Mouse (Mus musculus) Muller cell, postnatal 12 days (primary cell): ENCODE data around the gene Kpna7.
"Not testable (repeated sequence)": the region's sequence is repeated elsewhere in the genome, so short reads cannot be mapped to it uniquely, and the experiment has no call there.

Experiments used
- DNase-seq: peaks from one replicate; pipeline ENCODE4 v3.0.0-alpha.2; 2015; ENCODE audit errors: inconsistent ontology term

Gene Kpna7

DNA sequence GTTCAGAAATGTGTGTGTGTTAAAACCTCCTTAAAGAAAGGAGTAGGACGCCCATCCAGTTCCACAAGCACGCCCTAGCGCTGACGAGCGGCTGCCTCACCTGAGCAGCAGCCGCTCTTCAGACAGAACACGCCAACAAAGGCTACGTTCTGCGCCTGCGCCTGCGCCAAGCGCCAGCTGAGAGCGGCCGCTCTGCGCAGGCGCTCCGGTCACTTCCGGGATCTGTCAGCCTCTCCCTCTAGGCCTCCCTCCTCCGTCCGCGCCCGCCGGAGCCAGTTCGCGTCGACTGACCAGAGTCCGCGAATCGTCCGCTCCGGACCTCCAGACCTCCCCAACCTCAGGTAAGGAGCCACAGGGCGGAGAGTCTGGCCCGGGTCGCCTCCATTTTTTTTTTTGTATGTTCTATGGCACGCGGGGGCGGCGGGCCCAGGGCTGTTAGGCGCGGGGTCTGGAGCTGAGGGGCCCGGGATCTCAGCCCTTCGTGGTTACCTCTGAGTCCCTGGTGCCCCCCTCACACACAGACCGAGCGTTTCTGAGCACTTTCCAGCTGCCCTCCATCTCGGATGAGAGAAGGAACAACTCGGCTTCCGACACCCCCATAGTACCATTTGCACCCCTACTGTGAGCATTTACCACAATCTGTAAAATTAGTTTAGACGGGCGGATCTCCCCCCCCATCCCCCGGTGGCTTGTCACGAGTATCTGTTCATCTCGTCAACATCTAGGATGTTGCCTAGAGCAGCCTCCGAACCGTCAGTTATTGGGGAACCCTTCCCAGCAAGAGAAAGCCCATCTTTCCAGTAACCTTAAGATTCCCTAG is at the start of gene Kpna7, which contains the start of gene Arpc1a:
Kpna7 (minus strand) TSS at position 399 of the 820 bp plus-strand sequence.
Arpc1a (plus strand) TSS at position 199 of the 820 bp plus-strand sequence.
- DNase-seq = peak; percentile 93

GRCm38 (mm10) chr5:145133275-145133674 is 49.4 kb upstream of the Kpna7 start:
- not testable (repeated sequence) for DNase-seq

- DNase-seq = no peak
Measured at GRCm38 (mm10) chr5:145130995-145131394, 47.2 kb upstream of the Kpna7 start.

- DNase-seq = no peak
Measured at GRCm38 (mm10) chr5:145130191-145130590, 46.4 kb upstream of the Kpna7 start.

DNA sequence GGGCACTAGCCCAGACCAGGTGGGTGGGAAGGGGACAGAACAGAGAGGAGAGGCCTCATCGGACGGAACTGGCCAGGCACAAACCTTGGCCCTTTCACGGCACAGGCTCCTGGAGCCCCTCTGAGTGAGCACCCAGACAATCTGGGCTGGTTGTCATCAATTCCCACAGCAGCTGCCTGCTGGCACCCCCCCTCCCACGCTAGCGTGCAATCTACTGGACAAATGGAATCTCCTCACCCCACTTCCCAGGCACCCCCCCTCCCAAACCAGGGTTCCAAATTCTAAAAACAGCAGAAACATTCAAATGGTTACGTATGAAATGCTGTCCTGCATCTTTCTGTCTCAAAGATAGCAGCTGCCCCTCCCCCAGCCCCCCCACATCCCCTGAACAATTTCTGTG is 45.9 kb upstream of the Kpna7 start:
- not testable (repeated sequence) for DNase-seq

GRCm38 (mm10) chr5:145129124-145129523 is 45.3 kb upstream of the Kpna7 start:
- DNase-seq = no peak

DNA sequence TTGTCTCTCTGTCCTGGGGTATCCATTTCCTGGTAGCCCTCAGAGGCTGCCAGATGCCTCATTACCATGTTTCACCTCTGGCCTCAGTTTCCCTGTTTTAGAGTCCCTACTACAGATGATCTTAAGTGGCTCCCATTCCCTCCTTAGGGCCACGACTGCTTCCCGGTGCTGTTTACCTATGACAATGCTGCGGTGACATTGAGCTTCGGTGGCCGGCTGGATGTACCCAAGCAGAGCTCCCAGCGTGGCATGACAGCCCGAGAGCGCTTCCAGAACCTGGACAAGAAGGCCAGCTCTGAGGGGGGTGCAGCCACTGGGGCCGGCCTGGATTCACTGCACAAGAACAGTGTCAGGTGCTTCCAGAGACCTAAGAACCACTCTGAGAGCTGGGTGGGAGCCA is 42.8 kb upstream of the Kpna7 start:
- no peak for DNase-seq

DNA sequence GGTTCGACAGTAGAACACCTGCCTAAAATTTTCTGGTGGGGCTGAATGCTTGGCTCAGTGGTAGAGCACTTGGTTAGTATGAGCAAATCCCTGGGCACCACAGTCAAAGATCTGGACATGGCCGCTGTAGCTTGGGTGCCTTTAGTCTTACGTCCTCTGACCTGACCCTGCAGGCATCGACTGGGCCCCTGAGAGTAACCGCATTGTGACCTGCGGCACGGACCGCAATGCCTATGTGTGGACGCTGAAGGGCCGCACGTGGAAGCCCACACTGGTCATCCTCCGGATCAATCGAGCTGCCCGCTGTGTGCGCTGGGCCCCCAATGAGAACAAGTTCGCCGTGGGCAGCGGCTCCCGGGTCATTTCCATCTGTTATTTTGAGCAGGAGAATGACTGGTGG is 39.6 kb upstream of the Kpna7 start:
- DNase-seq = no peak

- no peak for DNase-seq
Measured at GRCm38 (mm10) chr5:145120921-145121320, 37.1 kb upstream of the Kpna7 start.

DNA sequence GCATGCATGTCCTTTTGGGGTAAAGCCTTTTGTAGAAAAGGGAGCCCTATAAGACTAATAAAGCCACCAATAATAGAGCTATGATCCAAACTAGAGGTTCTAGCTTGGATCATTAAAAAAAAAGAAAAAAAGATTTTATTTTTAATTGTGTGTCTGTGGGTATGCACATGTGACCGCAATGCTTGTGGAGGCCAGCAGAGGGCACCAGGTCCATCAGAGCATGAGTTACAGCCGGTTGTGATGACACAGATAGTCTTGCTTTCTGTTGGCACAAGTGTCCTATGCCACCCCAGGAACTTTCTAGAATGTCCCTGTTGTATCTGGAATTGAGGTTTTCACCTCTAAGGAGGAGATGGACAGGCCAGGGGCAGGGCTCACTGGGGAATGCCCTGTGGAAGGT is 35.6 kb upstream of the Kpna7 start:
- DNase-seq = no peak

GRCm38 (mm10) chr5:145118461-145118860 is 34.6 kb upstream of the Kpna7 start:
- no peak for DNase-seq

DNA sequence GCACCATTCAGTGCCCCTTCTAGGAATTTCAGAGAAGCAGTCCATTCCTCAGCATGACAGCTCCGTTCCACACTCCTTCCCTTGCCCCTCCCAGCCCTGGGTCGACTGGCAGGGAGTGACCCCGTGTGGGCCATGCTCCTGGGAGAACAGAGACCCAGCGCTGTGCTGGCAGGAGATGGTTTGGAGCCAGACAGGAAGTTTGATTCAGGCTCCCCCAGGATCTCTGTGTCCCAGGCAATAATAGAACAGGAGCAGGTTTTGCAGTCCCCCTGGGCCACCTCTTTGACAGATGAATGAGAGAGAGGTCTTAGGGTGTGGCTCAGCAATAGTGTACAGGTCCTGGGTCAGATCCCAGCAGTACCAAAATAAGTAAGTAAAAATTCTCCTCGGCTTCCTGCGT is 34.2 kb upstream of the Kpna7 start:
- no peak for DNase-seq

DNA sequence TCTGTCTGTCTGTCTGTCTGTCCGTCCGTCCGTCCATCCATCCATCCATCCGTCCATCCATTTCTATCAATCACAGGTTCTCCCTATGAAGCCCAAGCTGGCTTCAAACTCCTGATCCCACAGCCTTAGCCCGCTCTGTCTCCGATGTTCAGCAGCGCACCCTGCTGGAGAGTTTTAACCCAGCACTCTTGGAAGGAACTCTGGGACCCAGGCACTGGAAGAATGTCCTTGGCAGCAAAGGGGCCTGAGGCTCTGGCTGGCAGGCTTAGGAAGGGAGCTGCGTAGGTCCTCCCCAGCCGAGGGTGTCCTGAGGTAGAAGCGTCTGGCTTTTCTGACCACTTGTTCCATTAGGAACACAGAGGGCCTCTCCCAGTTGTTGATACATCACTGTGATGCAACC is 33.1 kb upstream of the Kpna7 start:
- DNase-seq = no peak

DNA sequence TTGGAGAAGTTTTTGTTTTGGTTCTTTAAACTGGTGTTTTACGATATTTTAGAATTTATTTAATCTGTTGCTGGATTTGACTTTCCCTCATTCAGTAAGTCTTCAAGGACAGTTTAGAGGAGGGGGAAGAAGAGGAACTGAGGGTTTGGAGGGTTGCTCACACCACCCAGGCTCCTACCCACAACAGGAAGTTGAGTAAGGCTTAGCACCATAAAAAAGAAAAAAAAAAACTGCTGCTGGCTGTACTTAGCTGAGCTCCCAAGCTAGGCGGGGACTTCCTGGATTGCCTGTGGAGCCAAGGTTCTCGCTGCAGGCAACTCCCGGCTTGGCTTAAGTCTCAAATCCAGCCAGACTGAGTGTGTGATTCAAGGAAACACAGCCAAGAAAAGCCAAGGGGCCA is 32.5 kb upstream of the Kpna7 start:
- peak; percentile 51 for DNase-seq

- DNase-seq = no peak
Measured at GRCm38 (mm10) chr5:145115736-145116135, 31.9 kb upstream of the Kpna7 start.

DNA sequence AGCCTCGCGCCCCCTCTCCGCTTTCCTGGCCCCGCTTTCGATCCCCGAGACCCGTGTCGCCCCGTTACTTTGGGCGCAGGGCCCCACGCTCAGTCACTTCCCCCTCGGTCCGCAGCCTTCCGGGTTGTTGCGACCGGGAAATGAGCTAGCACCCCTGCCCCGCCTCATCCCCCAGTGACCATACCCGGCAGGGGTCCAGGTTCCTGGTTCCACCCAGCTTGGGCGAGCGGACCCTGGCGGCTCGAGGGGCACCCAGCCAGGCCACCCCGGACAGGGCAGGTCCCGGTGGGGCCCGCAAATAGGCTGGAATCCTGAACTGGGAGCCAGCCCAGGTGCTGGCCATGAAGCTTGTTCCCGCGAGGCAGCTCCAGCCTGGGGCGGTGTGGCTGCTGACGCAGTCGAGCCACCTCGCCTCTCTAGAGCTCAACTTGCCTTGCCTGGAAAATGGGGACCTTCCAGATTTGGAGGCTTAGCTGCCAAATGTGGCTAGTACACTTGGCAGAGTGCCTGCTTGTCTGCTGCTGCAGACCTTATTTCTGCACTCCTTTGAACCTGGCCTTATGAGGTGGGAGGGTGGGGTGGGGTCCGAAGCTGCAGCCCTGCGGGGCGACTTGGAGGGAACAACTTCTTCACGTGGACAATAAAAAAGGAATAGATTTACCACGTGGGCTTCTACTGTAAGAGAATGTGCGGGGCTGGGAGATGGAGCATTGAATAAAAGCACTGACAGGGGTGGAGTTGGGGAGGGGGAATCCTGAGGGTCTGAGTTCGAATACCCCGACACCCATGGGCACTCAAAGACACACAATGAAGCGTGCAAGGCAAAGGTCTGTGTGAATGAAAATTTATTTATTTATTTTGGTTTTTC is 31.0 kb upstream of the Kpna7 start:
- peak; percentile 65 for DNase-seq

DNA sequence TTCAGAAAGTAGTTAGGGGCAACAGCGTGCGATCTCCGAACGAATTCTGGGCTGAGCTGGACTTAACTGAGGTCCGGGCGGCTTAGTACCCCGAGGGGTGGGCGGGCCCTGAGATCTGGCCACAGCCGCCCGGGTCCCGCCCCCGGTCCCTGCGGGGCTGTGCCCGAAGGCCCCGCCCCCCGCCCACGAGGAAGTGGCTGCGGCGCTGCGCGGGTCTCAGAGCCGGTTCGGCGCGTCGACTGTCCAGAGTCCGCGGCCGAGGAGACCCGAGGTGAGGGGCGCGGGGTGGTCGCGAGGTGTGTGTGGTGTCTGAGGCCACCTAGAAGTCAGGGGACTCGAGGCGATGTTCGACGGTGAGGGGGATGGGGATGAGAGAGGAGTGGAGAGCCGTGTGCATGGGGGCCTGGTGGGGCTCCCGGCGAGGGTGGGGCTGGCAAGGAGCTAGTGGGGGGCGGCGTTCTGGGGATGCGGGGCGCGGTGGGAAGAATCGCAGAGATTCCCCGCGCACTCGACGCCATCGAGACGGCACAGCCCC is 30.3 kb upstream of the Kpna7 start, which contains the start of gene Arpc1b:
Arpc1b (plus strand) TSS at position 145 of the 535 bp plus-strand sequence.
- peak; percentile 91 for DNase-seq

DNA sequence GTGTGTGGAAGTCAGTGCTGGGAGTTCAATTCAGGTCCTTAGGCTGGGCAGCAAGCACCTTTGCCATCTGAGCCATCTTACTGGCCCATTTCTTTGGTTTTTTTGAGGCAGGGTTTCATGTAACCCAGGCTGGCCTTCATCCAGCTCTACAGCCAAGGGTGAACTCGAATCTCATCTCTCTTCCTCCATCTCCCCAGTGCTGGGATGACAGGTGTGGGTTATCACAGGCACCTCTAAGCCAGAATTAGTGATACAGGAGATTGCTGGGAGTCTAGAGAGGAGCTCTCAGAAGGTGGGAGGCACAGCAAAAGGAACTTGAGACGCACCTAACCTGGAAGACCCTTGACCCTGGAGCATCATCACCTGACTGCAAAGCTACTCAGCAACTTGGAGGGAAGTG is 29.6 kb upstream of the Kpna7 start:
- no peak for DNase-seq

GRCm38 (mm10) chr5:145112566-145112965 is 28.7 kb upstream of the Kpna7 start:
- DNase-seq = no peak

GRCm38 (mm10) chr5:145110401-145110800 is 26.6 kb upstream of the Kpna7 start:
- DNase-seq = no peak

DNA sequence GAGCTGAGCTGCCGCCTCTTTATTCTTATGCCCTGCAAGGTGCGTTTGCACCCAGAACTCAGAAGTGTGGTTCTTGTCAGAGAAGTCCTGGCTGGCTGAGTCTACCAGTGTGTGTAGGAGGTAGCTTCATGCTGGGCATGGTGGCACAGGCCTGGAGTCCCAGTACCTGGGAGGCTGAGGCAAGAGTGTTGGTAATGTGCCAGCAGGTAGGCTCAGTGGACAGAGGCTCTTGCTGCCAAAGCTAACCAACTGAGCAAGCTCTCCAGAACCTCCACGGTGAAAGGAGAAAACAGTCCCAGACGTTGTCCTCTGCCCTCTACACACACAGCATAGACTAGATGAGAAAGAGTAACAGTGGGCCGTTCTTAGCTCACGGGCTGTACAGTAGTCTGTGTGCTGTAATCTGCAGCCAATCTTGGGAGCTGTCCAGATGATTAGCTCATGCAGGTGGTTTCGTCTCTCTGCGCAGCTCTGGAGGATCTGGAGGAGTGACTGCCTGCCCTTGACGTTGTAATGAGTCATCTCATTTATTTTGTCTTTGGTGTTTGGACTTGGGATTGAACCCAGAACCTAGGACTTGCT is 22.0 kb upstream of the Kpna7 start:
- DNase-seq = no peak

DNA sequence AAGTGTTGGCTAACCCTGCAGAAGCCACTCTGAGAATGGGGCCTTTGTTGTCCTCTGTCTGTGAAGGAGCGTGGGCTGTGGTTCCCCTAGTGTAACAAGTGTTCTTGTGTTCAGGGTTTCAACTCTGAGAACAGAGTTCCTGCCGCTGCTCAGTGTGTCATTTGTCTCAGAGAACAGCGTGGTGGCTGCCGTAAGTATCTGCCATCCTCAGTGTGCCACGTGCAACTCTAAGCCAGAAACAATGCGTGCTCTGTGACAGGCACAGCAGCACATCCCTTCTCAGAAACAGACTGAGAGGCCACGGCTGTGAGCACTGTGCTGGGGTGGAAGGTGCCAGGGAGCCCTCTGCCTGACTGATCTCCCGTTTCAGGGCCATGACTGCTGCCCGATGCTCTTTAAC is 20.5 kb upstream of the Kpna7 start:
- no peak for DNase-seq
